Mouse (Mus musculus): ENCODE measurements at regions not wholly inside any gene's neighbourhood (a gene's known extent, or its start where the extent isn't known, plus 50 kb on each side); places are given as distances from the start of the nearest gene placed in this dataset.

DNA sequence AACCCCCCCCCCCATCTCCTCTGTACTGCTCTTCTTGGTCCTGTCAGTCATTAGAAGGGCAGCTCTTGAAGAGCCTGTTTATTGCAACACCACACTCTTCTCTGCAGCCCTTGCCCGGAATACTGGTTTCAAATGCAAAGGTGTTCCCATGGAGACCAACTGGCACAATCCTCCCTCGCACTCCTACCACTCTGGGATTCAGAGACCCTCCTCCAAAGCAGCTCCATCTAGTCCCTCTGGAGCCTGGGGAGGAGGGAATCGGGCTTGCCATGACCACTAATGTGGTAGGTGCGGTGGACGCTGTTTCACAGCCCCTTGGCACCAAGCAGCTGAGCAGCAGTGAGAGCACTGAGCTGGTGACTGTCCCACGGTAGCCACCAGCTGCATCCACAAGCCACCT, 83.1 kb downstream of the Stk35 start:
- no peak for TF ChIP-seq CTCF (IDR thresholded peaks at IDR 0.05; ENCODE audit: low read depth)
- peak; percentile 85 for ATAC-seq
- Histone ChIP-seq H3K27me3 (ENCODE audit: insufficient read depth, low read length) (no peaks in the 10 kb centered on the region), H3K9me3 (ENCODE audit: low read length) (no peaks in the 10 kb centered on the region), H3K27ac (ENCODE audit: low read depth, low read length) (no peak overlapping the region), H3K36me3 (ENCODE audit: insufficient read depth) (no peaks in the 10 kb centered on the region), H3K4me2 (ENCODE audit: low read depth) (no peak overlapping the region), H3K9ac (no peak overlapping the region), H3K4me1 (ENCODE audit: insufficient read depth) (no peaks in the 10 kb centered on the region), H3K4me3 (ENCODE audit: low read depth, low read length) (no peak overlapping the region)
- DNase-seq: peak; percentile 38
- WGBS: 41% methylated on average over 6 of the region's 6 CpGs

DNA sequence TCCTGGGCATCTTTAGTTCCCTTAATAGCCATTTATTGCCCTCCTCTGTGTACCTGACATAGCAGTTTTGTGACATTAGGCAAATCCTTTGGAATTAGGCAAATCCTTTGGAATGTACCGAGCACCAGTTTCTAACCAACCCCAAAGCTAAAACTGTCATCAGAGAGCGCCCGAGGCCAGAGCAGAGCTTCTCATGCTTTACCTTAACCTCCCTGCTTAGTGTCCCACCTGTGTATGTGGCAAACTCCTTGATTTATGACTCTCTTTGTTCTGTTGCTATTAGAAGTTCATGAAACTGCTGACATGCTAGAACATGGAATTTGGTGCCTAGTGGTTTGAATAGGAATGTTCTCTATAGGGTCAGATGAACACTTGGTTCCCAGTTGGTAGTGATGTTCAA, 84.0 kb downstream of the Stk35 start:
- Histone ChIP-seq H3K4me2 (ENCODE audit: low read depth) (no peak overlapping the region), H3K4me1 (ENCODE audit: insufficient read depth) (no peaks in the 10 kb centered on the region), H3K4me3 (ENCODE audit: low read depth, low read length) (no peak overlapping the region), H3K27me3 (ENCODE audit: insufficient read depth, low read length) (no peaks in the 10 kb centered on the region), H3K9me3 (ENCODE audit: low read length) (no peaks in the 10 kb centered on the region), H3K9ac (no peak overlapping the region), H3K36me3 (ENCODE audit: insufficient read depth) (no peaks in the 10 kb centered on the region), H3K27ac (ENCODE audit: low read depth, low read length) (no peak overlapping the region)
- ATAC-seq (no peak), DNase-seq (no peak)
- TF ChIP-seq CTCF (IDR thresholded peaks at IDR 0.05; ENCODE audit: low read depth): no peak
- WGBS: 85% methylated on average over 3 of the region's 3 CpGs

DNA sequence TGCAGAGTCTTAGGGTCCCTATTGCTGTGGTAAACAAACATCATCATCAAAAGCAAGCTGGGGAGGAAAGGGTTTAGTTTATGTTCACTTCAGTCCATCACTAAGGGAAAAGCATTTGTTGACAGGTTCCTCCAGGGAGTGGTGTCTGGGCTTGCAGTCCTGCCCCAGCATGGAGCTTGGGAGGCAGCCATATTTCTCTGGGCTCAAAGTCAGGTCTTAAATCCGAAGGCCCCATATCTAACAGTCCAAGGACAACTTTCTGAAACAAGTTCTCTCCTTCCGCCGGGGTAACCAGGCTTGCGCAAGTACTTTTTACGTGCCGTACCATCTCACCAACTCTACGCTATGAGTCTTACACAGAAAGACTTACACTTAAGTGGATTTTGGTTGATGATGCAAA, 85.2 kb downstream of the Stk35 start:
- no peaks in the 10 kb centered on the region for H3K9me3 ChIP-seq (ENCODE audit: low read length)
- 93% methylated on average over 7 of the region's 7 CpGs for WGBS
- no peaks in the 10 kb centered on the region for H3K36me3 ChIP-seq (ENCODE audit: insufficient read depth)
- H3K27ac ChIP-seq (ENCODE audit: low read depth, low read length): no peak overlapping the region
- H3K9ac ChIP-seq: no peak overlapping the region
- no peak overlapping the region for H3K4me2 ChIP-seq (ENCODE audit: low read depth)
- H3K4me1 ChIP-seq (ENCODE audit: insufficient read depth): no peaks in the 10 kb centered on the region
- DNase-seq (no peak), ATAC-seq (no peak)
- H3K4me3 ChIP-seq (ENCODE audit: low read depth, low read length): no peak overlapping the region
- no peak for TF ChIP-seq CTCF (IDR thresholded peaks at IDR 0.05; ENCODE audit: low read depth)
- H3K27me3 ChIP-seq (ENCODE audit: insufficient read depth, low read length): no peaks in the 10 kb centered on the region

DNA sequence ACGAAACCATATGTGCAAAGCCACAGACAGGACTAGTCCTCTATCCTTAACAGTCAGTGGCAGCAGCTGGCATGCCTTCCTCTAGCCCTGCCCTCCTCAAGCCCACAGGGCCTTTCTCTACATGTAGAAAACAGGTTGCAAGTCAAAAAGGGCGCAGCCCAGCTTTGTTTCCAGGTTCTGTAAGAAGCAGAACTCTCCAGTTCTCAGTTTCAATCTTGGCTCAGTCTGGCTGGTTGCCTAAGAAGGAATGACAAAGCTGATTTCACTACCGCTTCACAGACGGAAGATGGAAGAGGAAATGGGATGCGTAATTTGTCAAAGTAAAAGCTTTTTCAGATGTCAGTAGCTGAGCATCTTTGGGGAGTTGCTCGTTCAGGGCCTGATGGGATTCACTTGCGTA, 92.9 kb downstream of the Stk35 start:
- WGBS: 47% methylated on average over 7 of the region's 7 CpGs
- DNase-seq: peak; percentile 66
- peak overlapping the region; percentile 40; the same call in 1 of the 2 replicates for H3K27ac ChIP-seq (ENCODE audit: low read depth, low read length)

DNA sequence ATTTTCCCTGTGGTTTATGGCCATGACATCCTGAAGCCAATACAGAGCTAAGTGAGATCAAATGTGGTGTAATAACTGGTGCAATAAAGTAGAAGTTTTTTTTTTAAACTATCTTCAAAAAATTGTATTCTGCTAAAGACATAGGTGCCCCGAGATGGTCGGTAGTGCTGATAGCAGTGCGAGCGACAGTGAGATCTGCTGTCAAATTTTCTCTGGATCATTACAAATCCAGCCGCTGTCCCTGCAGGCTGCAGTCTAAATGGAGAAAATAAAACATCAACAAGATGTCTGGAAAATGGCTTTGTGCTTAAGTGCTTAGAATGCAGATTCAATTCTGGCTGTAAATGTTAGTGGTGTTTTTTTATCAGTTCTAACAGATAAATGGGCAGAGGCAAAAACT, 93.5 kb downstream of the Stk35 start:
- Histone ChIP-seq H3K36me3 (ENCODE audit: insufficient read depth) (no peaks in the 10 kb centered on the region), H3K9me3 (ENCODE audit: low read length) (no peaks in the 10 kb centered on the region), H3K27me3 (ENCODE audit: insufficient read depth, low read length) (no peaks in the 10 kb centered on the region), H3K27ac (ENCODE audit: low read depth, low read length) (no peak overlapping the region), H3K4me3 (ENCODE audit: low read depth, low read length) (no peak overlapping the region), H3K4me2 (ENCODE audit: low read depth) (no peak overlapping the region), H3K9ac (no peak overlapping the region), H3K4me1 (ENCODE audit: insufficient read depth) (no peaks in the 10 kb centered on the region)
- no peak for DNase-seq
- ATAC-seq: no peak
- WGBS: 76% methylated on average over 5 of the region's 5 CpGs
- TF ChIP-seq CTCF (IDR thresholded peaks at IDR 0.05; ENCODE audit: low read depth): no peak

More for the DNA sequence above, 92.9 kb downstream of the Stk35 start:
- peak; percentile 58 for ATAC-seq
- no peaks in the 10 kb centered on the region for H3K36me3 ChIP-seq (ENCODE audit: insufficient read depth)
- H3K9ac ChIP-seq: 0 out of 2 replicates have a peak overlapping the region, but pooled peaks have one; percentile 4
- no peak overlapping the region for H3K4me3 ChIP-seq (ENCODE audit: low read depth, low read length)
- no peak overlapping the region for H3K4me2 ChIP-seq (ENCODE audit: low read depth)
- no peaks in the 10 kb centered on the region for H3K27me3 ChIP-seq (ENCODE audit: insufficient read depth, low read length)
- TF ChIP-seq CTCF (IDR thresholded peaks at IDR 0.05; ENCODE audit: low read depth): no peak
- H3K9me3 ChIP-seq (ENCODE audit: low read length): no peaks in the 10 kb centered on the region
- H3K4me1 ChIP-seq (ENCODE audit: insufficient read depth): no peaks in the 10 kb centered on the region

DNA sequence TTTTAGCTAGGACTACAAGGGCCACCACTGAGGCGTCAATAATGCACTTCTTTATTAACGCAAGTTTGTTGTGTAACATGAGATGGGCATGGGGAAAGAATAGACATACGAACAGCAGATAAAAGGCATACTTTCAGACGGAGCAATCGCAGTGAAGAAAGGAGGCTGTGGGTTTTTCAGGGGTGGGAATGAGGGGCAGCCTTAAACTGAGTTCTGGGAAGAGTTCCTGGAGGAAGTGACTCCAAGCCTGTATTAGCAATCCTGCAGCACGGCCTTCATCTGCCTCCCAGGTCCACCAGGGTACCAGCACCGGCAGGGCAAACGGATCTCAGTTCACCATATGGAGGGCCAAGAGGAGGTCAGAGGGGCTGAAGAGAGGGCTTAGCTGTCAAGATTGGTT, 94.6 kb downstream of the Stk35 start:
- Histone ChIP-seq H3K36me3 (ENCODE audit: insufficient read depth) (no peaks in the 10 kb centered on the region), H3K9me3 (ENCODE audit: low read length) (no peaks in the 10 kb centered on the region), H3K9ac (no peak overlapping the region), H3K27ac (ENCODE audit: low read depth, low read length) (no peak overlapping the region), H3K27me3 (ENCODE audit: insufficient read depth, low read length) (no peaks in the 10 kb centered on the region), H3K4me2 (ENCODE audit: low read depth) (no peak overlapping the region), H3K4me1 (ENCODE audit: insufficient read depth) (no peaks in the 10 kb centered on the region), H3K4me3 (ENCODE audit: low read depth, low read length) (no peak overlapping the region)
- DNase-seq (no peak), ATAC-seq (no peak)
- no peak for TF ChIP-seq CTCF (IDR thresholded peaks at IDR 0.05; ENCODE audit: low read depth)
- WGBS: 55% methylated on average over 8 of the region's 8 CpGs

DNA sequence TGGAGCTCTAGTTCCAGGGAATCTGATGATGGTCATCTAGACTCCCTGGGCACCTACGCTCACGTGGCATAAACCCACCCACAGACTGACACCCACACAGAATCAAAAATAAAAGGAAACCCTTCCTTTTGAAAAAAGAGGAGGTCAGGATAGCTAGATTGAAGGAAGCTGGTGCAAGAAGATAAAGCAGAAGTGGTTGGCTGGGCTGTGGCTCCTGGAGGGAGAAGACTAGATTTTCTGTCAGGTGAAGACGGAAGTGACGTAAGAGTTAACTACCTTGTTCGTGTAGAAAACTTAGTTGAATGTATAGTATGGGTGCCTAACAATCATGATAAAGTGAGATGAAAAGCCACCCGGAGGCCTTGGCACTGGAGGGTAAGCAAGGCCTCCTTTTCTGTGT, 95.1 kb downstream of the Stk35 start:
- no peak for ATAC-seq
- 93% methylated on average over 6 of the region's 6 CpGs for WGBS
- Histone ChIP-seq H3K27me3 (ENCODE audit: insufficient read depth, low read length) (no peaks in the 10 kb centered on the region), H3K9me3 (ENCODE audit: low read length) (no peaks in the 10 kb centered on the region), H3K4me3 (ENCODE audit: low read depth, low read length) (no peak overlapping the region), H3K4me1 (ENCODE audit: insufficient read depth) (no peaks in the 10 kb centered on the region), H3K36me3 (ENCODE audit: insufficient read depth) (no peaks in the 10 kb centered on the region), H3K27ac (ENCODE audit: low read depth, low read length) (no peak overlapping the region), H3K4me2 (ENCODE audit: low read depth) (no peak overlapping the region), H3K9ac (no peak overlapping the region)
- no peak for TF ChIP-seq CTCF (IDR thresholded peaks at IDR 0.05; ENCODE audit: low read depth)
- no peak for DNase-seq

DNA sequence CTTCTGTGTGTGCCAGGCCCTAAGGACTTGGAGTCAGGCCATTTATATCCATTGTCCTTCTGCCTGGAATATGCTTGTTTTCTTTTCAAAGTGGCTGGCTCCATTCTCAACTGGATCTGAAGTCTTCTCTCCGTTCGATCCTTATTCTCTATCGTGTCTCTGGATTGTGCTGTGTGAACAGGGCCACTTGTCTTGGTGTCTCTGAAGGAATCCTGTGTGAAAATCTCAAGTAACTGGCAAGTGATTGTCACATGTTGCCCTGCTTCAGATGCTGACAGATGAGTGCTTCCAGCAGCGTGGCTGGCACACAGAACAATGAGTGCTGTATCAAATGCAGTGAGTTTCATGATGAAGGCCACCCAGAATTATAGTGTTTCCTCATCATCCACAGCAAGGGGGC, 96.4 kb downstream of the Stk35 start:
- Histone ChIP-seq H3K9me3 (ENCODE audit: low read length) (no peaks in the 10 kb centered on the region), H3K27ac (ENCODE audit: low read depth, low read length) (no peak overlapping the region), H3K9ac (no peak overlapping the region), H3K36me3 (ENCODE audit: insufficient read depth) (no peaks in the 10 kb centered on the region), H3K27me3 (ENCODE audit: insufficient read depth, low read length) (no peaks in the 10 kb centered on the region), H3K4me3 (ENCODE audit: low read depth, low read length) (no peak overlapping the region), H3K4me1 (ENCODE audit: insufficient read depth) (no peaks in the 10 kb centered on the region), H3K4me2 (ENCODE audit: low read depth) (no peak overlapping the region)
- WGBS: 59% methylated on average over 4 of the region's 4 CpGs
- TF ChIP-seq CTCF (IDR thresholded peaks at IDR 0.05; ENCODE audit: low read depth): no peak
- DNase-seq (no peak), ATAC-seq (no peak)

All from forebrain, postnatal 0 days (tissue).